Mouse (Mus musculus): ENCODE measurements around the gene Spg7.

Gene Spg7

DNA sequence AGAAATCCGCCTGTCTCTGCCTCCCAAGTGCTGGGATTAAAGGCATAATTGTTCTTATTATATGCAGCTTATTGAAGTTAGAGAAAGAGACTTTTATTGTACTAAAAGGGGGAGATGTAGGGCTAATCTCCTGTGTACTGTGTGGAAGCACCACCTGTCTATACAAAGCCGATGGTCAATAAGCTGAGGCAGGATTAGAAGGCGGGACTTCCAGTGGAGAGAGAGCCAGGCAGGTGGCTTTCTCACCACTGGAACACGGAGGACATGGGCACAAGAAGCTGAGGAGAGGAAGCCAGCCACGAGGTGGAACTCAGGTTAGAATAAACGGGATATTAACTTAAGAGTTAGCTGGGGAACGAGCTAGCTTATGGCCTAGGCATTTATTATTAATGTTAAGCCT lies at the start of gene Spg7:
Gene Spg7 (plus strand): TSS at position 222 of the 400 bp plus-strand sequence.
- in situ Hi-C loops (cut with MboI, MseI), result no loop called here

GRCm38 (mm10) chr8:123014429-123014828 lies 48.3 kb upstream of the Spg7 start:
- in situ Hi-C loops (cut with MboI, MseI), result no loop called here

DNA sequence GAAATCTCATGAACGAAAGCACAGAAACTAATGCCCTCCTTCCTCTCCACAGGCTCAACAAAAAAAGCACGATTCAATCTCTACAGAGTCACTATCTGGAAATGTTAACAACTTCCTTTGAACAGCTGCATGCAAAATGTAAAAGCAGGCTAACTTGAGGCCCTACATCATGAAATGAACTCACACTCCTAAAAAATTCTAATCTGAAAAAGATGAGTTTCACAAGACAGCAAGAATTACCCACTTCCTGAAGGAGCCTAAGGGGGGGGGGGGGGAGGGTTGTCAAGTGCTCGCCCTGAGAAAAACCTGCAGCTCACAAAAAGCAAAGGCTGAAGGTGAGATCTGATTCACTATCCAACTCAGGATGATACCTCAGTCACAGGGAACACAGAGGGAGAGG lies 47.7 kb upstream of the Spg7 start:
- in situ Hi-C loops (cut with MboI, MseI), result no loop called here

- in situ Hi-C loops (cut with MboI, MseI), result no loop called here
Measured at GRCm38 (mm10) chr8:123017143-123017542, 45.6 kb upstream of the Spg7 start.

GRCm38 (mm10) chr8:123018484-123019164 lies 44.1 kb upstream of the Spg7 start:
- in situ Hi-C loops (cut with MboI, MseI), result no loop called here

DNA sequence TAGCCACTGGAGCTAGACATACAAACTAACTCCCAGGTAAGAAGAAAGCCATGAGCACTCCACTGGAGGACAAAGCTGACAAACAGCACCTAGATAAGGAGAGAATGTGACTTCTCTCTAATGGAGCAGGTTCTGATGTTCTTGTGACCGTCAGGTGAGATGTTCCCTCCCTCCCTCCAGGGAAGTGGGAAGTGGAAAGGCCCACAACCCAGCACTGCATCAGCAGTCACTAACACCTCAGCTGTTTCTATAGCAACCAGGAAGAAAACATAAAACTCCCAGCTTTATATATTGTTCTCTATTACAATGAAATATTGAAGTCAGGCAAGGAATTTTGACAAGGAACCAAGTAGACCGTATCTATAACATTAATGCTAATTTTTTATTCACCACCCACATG lies 42.7 kb upstream of the Spg7 start:
- in situ Hi-C loops (cut with MboI, MseI), result no loop called here

DNA sequence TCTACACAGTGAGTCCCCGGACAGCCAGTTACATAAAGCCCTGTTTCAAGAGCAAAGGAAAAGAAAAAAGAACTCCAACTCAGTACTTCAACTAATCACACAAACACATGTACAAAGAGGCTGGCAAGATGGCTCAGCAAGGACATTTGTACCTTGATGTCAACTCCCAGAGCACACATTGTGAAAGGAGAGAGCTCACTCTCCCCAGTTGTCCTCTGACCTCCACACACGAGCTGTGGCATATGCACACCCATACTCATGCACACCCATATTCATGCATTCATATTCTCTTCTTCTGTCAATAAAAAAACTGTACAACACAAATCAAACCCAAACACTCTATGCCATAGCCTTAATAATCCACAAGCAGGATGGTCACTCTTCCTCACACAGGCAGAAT lies 41.9 kb upstream of the Spg7 start:
- in situ Hi-C loops (cut with MboI, MseI), result no loop called here

DNA sequence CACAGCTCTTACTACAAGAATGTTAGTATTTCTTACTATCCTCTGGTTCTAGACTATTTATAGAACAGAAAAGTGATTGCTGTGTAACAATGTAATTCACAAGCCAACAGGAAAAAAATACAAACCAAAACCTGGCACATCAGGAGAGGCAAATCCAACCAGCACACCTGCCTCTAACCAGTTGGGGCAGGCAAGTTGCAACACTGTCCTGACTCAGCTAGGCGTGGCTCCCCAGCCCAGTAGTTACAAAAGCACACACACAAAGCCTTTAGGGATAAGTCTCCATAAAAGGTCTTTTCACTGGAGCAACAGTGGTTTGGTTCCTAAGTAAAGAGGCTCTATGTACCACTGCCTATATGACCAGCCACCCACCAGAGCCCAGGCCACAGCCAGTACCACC lies 41.5 kb upstream of the Spg7 start:
- in situ Hi-C loops (cut with MboI, MseI), result no loop called here

DNA sequence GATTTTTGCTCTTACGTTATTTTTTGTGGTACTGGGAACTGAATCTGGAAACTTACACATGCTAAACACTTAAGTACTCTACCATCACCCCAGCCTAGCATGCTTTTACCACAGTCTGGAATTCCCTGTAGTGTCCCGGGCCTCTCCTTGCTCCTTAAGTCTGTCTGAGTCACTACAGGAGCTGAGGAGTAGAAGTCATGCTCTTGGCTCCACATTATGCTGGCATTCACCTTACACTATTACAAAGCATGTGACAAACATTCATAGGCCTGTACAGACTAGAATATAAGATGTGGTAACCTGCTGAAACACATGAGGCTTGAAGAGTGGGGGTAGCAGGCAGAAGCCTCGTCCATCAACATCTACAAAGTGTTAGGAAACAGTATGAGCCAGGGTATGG lies 40.0 kb upstream of the Spg7 start:
- in situ Hi-C loops (cut with MboI, MseI), result no loop called here

GRCm38 (mm10) chr8:123024226-123024625 lies 38.5 kb upstream of the Spg7 start:
- in situ Hi-C loops (cut with MboI, MseI), result no loop called here

DNA sequence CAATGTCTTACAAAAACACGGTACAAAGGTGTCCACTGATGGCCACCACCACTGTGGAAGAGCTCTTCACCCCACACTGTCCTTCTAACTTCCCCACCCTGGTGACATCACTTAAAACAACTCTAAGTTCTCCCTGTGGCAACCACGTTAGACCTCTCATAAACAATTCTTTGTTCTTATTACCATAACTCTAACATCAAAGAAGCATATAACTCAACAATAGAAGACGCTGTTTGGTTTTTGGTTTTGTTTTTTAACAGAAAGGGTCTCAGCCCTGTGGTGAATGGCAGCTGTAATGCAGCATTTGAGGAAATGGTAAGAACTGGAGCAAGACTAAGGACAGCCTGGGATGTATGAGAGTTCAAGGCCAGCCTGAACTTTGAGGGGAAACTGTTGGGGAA lies 36.8 kb upstream of the Spg7 start:
- in situ Hi-C loops (cut with MboI, MseI), result loop anchor here (25.0 kb wide), 1 partner anchor 536 kb away; no protein-coding TSS in a partner anchor

DNA sequence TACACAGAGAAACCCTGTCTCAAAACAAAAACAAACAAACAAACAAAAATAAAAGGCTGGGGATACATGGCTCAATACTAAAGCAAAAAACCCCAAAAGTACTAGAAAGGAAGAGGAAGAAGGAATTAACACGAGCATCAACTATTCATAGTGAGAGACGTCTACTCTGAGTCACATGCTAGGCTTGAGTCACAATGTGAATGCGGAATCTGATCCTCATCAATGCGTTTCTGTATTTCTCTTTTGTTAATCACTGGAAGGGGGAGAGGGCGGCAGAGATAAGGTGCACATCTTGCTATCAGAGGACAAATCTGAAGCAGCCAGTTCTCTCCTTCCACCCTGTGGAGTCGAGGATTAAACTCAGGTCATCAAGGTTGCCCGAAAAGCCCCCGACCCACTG lies 35.0 kb upstream of the Spg7 start:
- in situ Hi-C loops (cut with MboI, MseI), result loop anchor here (25.0 kb wide), 1 partner anchor 535 kb away; no protein-coding TSS in a partner anchor

GRCm38 (mm10) chr8:123030091-123030490 lies 32.7 kb upstream of the Spg7 start:
- in situ Hi-C loops (cut with MboI, MseI), result loop anchor here (25.0 kb wide), 1 partner anchor 532 kb away; no protein-coding TSS in a partner anchor

GRCm38 (mm10) chr8:123031321-123031978 lies 31.3 kb upstream of the Spg7 start:
- in situ Hi-C loops (cut with MboI, MseI), result loop anchor here (25.0 kb wide), 1 partner anchor 531 kb away; no protein-coding TSS in a partner anchor

DNA sequence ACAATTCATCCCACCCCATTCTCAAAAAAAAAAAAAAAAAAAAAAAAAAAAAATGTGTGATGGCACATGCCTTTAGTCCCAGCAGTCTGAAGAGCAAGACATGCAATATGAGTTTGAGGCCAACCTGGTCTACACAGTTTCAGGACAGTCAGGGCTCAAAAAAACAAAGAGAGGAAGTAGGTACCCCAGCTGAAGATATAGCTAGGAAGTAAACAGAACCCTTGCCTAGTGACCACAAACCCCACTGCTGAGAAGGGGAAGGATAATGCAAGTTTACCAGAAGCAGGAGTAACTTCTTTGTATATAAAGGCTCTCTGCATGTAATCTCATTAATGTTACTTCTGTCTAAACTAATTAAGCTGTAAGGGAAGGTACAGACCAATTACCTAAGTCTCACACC lies 30.0 kb upstream of the Spg7 start:
- in situ Hi-C loops (cut with MboI, MseI), result loop anchor here (25.0 kb wide), 1 partner anchor 530 kb away; no protein-coding TSS in a partner anchor

DNA sequence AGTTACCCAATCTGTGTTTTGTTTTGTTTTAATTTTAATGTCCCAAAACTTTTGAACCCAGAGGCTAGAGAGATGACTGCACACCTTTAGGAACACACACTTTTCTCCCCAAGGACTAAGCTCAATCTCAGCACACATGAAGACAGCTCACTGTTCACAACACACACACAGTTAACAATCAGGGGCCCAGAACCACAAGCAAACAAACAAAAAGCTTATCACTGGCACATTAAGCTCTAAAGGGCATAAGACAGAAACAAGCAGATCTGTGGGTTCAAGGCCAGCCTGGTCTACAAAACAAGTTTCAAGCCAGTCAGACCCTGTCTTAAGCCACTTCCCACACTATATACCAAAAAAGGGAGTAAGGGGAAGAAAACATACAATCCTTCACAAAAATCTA lies 29.3 kb upstream of the Spg7 start:
- in situ Hi-C loops (cut with MboI, MseI), result loop anchor here (25.0 kb wide), 1 partner anchor 529 kb away; no protein-coding TSS in a partner anchor

DNA sequence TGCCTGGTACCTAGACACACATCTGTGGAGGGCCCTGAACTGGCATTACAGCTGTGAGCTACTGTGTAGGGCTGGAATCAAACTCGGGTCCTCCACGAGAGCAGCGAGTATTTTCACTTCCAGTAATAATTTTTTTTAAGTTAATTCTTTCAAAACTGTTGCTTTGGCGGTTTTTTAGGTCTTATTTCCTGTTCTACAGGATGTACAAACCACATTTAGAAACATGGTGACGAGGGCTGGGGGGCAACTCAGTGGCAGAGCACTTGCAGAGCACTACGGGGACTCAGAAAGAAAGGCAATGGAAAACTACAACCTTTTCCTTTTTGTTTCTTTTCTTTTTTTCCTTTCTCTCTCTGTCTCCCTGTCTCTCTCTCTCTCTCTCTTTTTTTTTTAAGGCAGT lies 28.6 kb upstream of the Spg7 start:
- in situ Hi-C loops (cut with MboI, MseI), result loop anchor here (25.0 kb wide), 1 partner anchor 528 kb away; no protein-coding TSS in a partner anchor

- in situ Hi-C loops (cut with MboI, MseI), result loop anchor here (25.0 kb wide), 1 partner anchor 525 kb away; no protein-coding TSS in a partner anchor
Measured at GRCm38 (mm10) chr8:123036956-123037355, 25.8 kb upstream of the Spg7 start.

DNA sequence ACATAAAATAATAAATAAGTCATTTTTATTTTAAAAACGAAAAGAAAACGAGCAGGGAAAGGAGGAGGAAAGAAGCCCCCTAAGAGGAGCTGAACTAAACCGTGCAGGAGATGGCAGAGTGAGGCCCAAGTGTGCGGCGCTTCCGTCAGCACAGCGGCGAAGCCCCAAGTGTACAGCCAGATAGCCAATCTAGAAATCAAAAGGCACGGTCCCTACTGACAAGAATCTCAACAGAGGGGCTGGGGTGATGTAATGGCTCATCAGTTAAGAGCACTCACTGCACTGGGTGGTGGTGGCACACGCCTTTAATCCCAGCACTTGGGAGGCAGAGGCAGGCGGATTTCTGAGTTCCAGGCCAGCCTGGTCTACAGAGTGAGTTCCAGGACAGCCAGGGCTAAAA lies 25.3 kb upstream of the Spg7 start:
- in situ Hi-C loops (cut with MboI, MseI), result loop anchor here (25.0 kb wide), 1 partner anchor 525 kb away; no protein-coding TSS in a partner anchor

DNA sequence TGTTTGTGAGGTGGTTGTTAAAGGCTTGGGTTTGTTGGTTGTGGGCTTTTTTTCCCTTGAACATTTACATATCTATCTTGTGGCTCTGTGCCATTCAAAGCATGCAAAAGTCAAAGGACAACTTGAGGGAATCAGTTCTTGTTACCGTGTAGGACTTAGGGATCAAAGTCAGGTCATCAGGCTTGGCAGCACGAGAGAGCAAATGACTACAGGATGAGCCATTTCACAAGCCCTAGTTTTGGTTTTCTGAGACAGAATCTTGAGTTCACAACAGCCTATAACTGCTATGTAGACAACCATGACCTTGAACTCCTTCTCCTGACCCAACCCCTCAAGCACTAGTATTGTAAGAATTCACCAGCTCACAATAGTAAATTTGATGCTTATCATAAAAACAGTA lies 24.4 kb upstream of the Spg7 start:
- in situ Hi-C loops (cut with MboI, MseI), result loop anchor here (25.0 kb wide), 1 partner anchor 524 kb away; no protein-coding TSS in a partner anchor

DNA sequence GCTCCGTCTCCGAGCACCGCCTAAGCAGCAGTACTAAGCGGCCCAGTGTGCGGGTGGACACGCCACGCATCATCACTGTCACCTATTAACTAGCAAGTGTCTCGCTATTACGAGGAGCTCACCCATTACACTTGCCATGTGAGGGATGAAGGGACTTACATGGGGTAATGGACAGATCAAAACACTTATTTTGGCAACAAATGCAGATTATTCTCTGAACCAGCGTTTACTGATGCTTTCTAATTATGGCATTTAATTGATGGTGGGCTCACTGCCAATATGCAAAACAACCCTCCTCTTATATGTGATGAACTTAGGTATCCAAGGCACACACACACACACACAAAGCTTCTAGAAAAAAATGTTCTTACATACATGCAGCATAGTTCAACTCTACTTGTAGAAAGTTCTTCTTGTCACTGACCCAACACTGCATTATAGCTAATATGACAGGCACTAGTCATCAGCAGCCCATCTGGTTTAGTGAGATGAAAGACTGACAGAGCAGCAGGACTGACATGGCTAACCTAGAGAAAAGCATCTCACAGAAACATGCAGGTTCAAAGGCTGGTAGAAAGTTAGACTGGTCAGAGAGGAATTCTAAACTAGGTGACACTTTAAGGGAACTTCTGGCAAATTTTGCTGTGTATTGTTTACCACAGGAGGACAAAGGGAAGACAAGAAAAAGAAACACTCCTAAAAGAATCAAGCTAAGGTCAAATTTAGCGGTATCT lies 23.2 kb upstream of the Spg7 start:
- in situ Hi-C loops (cut with MboI, MseI), result loop anchor here (25.0 kb wide), 1 partner anchor 523 kb away; no protein-coding TSS in a partner anchor

- in situ Hi-C loops (cut with MboI, MseI), result loop anchor here (25.0 kb wide), 1 partner anchor 522 kb away; no protein-coding TSS in a partner anchor
Measured at GRCm38 (mm10) chr8:123040110-123040650, 22.6 kb upstream of the Spg7 start.
